In the genomic region with DNA sequence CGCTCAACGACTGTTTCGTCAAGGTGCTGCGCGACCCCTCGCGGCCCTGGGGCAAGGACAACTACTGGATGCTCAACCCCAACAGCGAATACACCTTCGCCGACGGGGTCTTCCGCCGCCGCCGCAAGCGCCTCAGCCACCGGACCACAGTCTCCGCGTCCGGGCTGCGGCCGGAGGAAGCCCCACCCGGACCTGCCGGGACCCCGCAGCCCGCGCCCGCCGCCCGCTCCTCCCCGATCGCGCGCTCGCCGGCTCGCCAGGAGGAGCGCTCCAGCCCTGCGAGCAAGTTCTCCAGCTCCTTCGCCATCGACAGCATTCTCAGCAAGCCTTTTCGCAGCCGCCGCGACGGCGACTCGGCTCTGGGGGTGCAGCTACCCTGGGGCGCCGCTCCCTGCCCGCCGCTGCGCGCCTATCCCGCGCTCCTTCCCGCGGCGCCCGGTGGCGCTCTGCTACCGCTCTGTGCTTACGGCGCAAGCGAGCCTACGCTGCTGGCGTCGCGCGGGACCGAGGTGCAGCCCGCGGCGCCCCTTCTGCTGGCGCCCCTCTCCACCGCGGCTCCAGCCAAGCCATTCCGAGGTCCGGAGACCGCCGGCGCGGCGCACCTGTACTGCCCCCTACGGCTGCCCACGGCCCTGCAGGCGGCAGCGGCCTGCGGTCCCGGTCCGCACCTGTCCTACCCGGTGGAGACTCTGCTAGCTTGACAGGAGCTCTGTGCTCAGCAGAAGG, we compare ENCODE assay signal across 8 mouse cellular contexts. TPM values are rescaled to one million over a fixed set of nuclear protein-coding genes. Genes with fewer than 3 reads are reported as not detected.
DNase-seq lines count a peak whose midpoint lies in the region; ATAC-seq and TF ChIP-seq lines count a peak whose summit lies in the region.

No protein-coding gene starts in this region.

- no peaks in the 10 kb centered on the region for H3K9me3 ChIP-seq in intestine, postnatal 0 days (ENCODE audit: control insufficient read depth)
- no peaks in the 10 kb centered on the region for H3K9me3 ChIP-seq in midbrain, embryonic 14.5 days (ENCODE audit: control insufficient read depth, low read length)
- no peaks in the 10 kb centered on the region for H3K9me3 ChIP-seq in stomach, embryonic 16.5 days (replicated peaks; ENCODE audit: control insufficient read depth, low read length)

- peaks cover 19% of the 10 kb centered on the region; the same call in 1 of the 2 replicates for H3K27me3 ChIP-seq in intestine, postnatal 0 days (replicated peaks; ENCODE audit: control insufficient read depth, insufficient read depth, low read length)
- peaks cover 77% of the 10 kb centered on the region for H3K27me3 ChIP-seq in midbrain, embryonic 14.5 days (ENCODE audit: control insufficient read depth, insufficient read depth, low read length)
- peaks cover 32% of the 10 kb centered on the region for H3K27me3 ChIP-seq in stomach, embryonic 16.5 days (ENCODE audit: control insufficient read depth, insufficient read depth, low read length)

- no peaks in the 10 kb centered on the region for H3K36me3 ChIP-seq in intestine, postnatal 0 days (ENCODE audit: control insufficient read depth, insufficient read depth)
- no peaks in the 10 kb centered on the region for H3K36me3 ChIP-seq in midbrain, embryonic 14.5 days (ENCODE audit: control insufficient read depth, insufficient read depth, low read length)
- no peaks in the 10 kb centered on the region for H3K36me3 ChIP-seq in stomach, embryonic 16.5 days (ENCODE audit: control insufficient read depth, insufficient read depth, low read length)

- no peaks in the 10 kb centered on the region; the same call in 1 of the 2 replicates for H3K4me1 ChIP-seq in intestine, postnatal 0 days (replicated peaks; ENCODE audit: control insufficient read depth, insufficient read depth, low read length)
- peaks cover 12% of the 10 kb centered on the region; the same call in 1 of the 2 replicates for H3K4me1 ChIP-seq in midbrain, embryonic 14.5 days (ENCODE audit: control insufficient read depth, insufficient read depth, low read length)
- H3K4me1 ChIP-seq in stomach, embryonic 16.5 days (ENCODE audit: control insufficient read depth, insufficient read depth, low read length), result peaks cover 11% of the 10 kb centered on the region

- WGBS in intestine, postnatal 0 days, result under 1% methylated on average over 85 of the region's 92 CpGs
- 1% methylated on average over 90 of the region's 92 CpGs for WGBS in midbrain, embryonic 14.5 days
- under 1% methylated on average over 87 of the region's 92 CpGs for WGBS in stomach, embryonic 16.5 days

- peak; percentile 89 for DNase-seq in heart, adult 11 months
- no peak for DNase-seq in heart, adult 8-10 months (ENCODE audit: low spot score)
- peak; percentile 48 to 63 for DNase-seq in heart, adult 18-20 months
- DNase-seq in liver, result peak; percentile 51
- DNase-seq in midbrain, embryonic 14.5 days, result peak; percentile 75

- peak overlapping the region; percentile 78 for H3K27ac ChIP-seq in intestine, postnatal 0 days (ENCODE audit: low read depth, low read length)
- peak overlapping the region; percentile 41 for H3K27ac ChIP-seq in midbrain, embryonic 14.5 days (replicated peaks; ENCODE audit: low read depth, low read length)
- H3K27ac ChIP-seq in stomach, embryonic 16.5 days (ENCODE audit: low read length), result peak overlapping the region; percentile 94

- H3K9ac ChIP-seq in intestine, postnatal 0 days (ENCODE audit: low read depth, low read length), result peak overlapping the region; percentile 87
- H3K9ac ChIP-seq in midbrain, embryonic 14.5 days (replicated peaks; ENCODE audit: low read length), result peak overlapping the region; percentile 43; the same call in 1 of the 2 replicates
- peak overlapping the region; percentile 88 for H3K9ac ChIP-seq in stomach, embryonic 16.5 days (ENCODE audit: low read length)

- peak overlapping the region; percentile 98 for H3K4me2 ChIP-seq in intestine, postnatal 0 days (replicated peaks; ENCODE audit: low read depth)
- peak overlapping the region; percentile 97 for H3K4me2 ChIP-seq in midbrain, embryonic 14.5 days (ENCODE audit: low read length)
- peak overlapping the region; percentile 95 for H3K4me2 ChIP-seq in stomach, embryonic 16.5 days (ENCODE audit: low read depth, low read length)

- ATAC-seq in common myeloid progenitor, adult 5-6 weeks (replicated peaks; ENCODE audit: low read depth, poor library complexity, severe bottlenecking), result peak; percentile 61
- peak; percentile 58 for ATAC-seq in intestine, postnatal 0 days
- peak; percentile 74 for ATAC-seq in midbrain, embryonic 14.5 days (ENCODE audit: low FRiP score, low TSS enrichment)
- peak; percentile 35; the same call in 1 of the 2 replicates for ATAC-seq in stomach, embryonic 16.5 days (ENCODE audit: insufficient read depth, low FRiP score)

- TF ChIP-seq CTCF in intestine, postnatal 0 days (IDR thresholded peaks at IDR 0.05; ENCODE audit: low read depth), result peak; percentile 93

- peak overlapping the region; percentile 77 for H3K4me3 ChIP-seq in intestine, postnatal 0 days (ENCODE audit: low read depth, low read length)
- H3K4me3 ChIP-seq in midbrain, embryonic 14.5 days (replicated peaks; ENCODE audit: low read depth, low read length), result peak overlapping the region; percentile 48
- peak overlapping the region; percentile 67 for H3K4me3 ChIP-seq in stomach, embryonic 16.5 days (replicated peaks; ENCODE audit: low read length)

RNA-seq across cellular contexts. Expression of a gene that starts 0.4 kb away (rescaled TPM):
- total RNA-seq in heart, adult 8-10 months (2022), result under 1 TPM in 1 of 4 experiments, not detected in 3; 0.09 TPM
- not detected in 2 replicates for total RNA-seq in common myeloid progenitor, adult 5-6 weeks (2017)
- total RNA-seq in heart, adult 18-20 months (2021), result not detected
- not detected in 2 replicates for polyA plus RNA-seq in intestine, postnatal 0 days (2015; fragmentation: Nextera tagmentation; extraction: Ambion mirVana)
- polyA plus RNA-seq in midbrain, embryonic 14.5 days (2014; fragmentation: Nextera tagmentation; extraction: Ambion mirVana), result not detected in 2 replicates
- not detected in 2 replicates for polyA plus RNA-seq in stomach, embryonic 16.5 days (2015; fragmentation: Nextera tagmentation; extraction: Ambion mirVana)

RNA-seq across cellular contexts. Expression of a gene that starts 3.6 kb away (rescaled TPM):
- total RNA-seq in heart, adult 8-10 months (2022), result under 1 TPM; 0.13 to 0.44 (median 0.31) TPM
- total RNA-seq in common myeloid progenitor, adult 5-6 weeks (2017), result not detected in 2 replicates
- total RNA-seq in heart, adult 18-20 months (2021), result under 1 TPM in 1 of 2 experiments, not detected in 1; 0.13 TPM
- 8.5 and 9.6 TPM in 2 replicates for polyA plus RNA-seq in intestine, postnatal 0 days (2015; fragmentation: Nextera tagmentation; extraction: Ambion mirVana)
- 2.0 and 2.2 TPM in 2 replicates for polyA plus RNA-seq in midbrain, embryonic 14.5 days (2014; fragmentation: Nextera tagmentation; extraction: Ambion mirVana)
- polyA plus RNA-seq in stomach, embryonic 16.5 days (2015; fragmentation: Nextera tagmentation; extraction: Ambion mirVana), result 8.9 and 9.6 TPM in 2 replicates

Comparison
In these comparisons a context has a peak if more than half of its experiments do, and no peak if none do; other contexts are left out.
1. H3K27ac ChIP-seq: peak in every context shown above with its lines; median percentile 94 in stomach, embryonic 16.5 days; 78 in intestine, postnatal 0 days; 41 in midbrain, embryonic 14.5 days.